9 mouse cellular contexts compared by ENCODE assay signal in the genomic region with DNA sequence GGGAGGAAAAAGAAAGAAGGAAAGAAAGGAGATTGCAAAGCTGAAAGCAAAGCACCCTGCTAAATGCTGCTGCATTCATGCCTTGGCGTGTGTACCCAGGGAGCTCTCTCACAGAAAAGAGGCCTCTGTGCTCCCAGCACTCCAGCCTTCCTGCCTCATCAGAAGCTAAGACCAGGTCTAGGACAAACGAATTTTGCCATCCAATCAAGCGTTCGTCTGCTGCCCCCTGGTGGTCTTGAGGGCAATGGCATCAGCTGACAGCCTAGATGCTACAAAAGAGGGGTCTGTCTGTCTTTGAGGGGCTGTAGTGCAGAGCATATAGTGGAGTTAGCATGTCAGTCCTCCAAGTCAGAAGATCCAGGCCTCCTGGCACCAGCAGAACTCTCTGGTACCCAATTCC. TPM values are rescaled to one million over a fixed set of nuclear protein-coding genes. Genes with fewer than 3 reads are reported as not detected.
DNase-seq lines count a peak whose midpoint lies in the region; ATAC-seq and TF ChIP-seq lines count a peak whose summit lies in the region.
"Had no signal": no experiment of that assay in that cellular context is flagged by ENCODE, and none has a peak within 500 bp of the region (broad histone marks: within the 10 kb centered on the region; RNA-seq: fewer than 3 reads in every experiment).

No protein-coding gene starts in this region.

- TF ChIP-seq EP300 in MEL (IDR thresholded peaks at IDR 0.05; ENCODE audit: low read depth in 1 of 2, low read length in 2 of 2): no peak

- no peaks in the 10 kb centered on the region for H3K27me3 ChIP-seq in MEL (ENCODE audit: control insufficient read depth in 1 of 2, insufficient read depth in 2 of 2, low read length in 2 of 2)
- H3K27me3 ChIP-seq in forebrain, embryonic 12.5 days: no peaks in the 10 kb centered on the region
- H3K27me3 ChIP-seq: lung, embryonic 15.5 days had no signal

- H3K9ac ChIP-seq in MEL (ENCODE audit: control insufficient read depth, low read depth, low read length, poor library complexity, severe bottlenecking): no peak overlapping the region
- H3K9ac ChIP-seq in forebrain, embryonic 12.5 days: no peak overlapping the region
- H3K9ac ChIP-seq: lung, embryonic 15.5 days had no signal

- H3K79me2 ChIP-seq in MEL (ENCODE audit: control insufficient read depth, insufficient read depth, low read length, poor library complexity): peaks cover 14% of the 10 kb centered on the region

- DNase-seq in MEL (ENCODE audit: low read depth, low spot score): peak; percentile 88
- DNase-seq in c-Kit-positive CD71-positive TER-119-negative erythroid progenitor cells, embryonic 14.5 days (ENCODE audit: low read depth): peak; percentile 80
- peak; percentile 90 for DNase-seq in heart, postnatal 4 days
- peak; percentile 73 for DNase-seq in layer of hippocampus, adult 9-10 months (ENCODE audit: low spot score)
- DNase-seq in lung, postnatal 25 days (ENCODE audit: low spot score): peak; percentile 86
- peak; percentile 84 for DNase-seq in retina, postnatal 7 days (ENCODE audit: low read depth, low spot score)
- DNase-seq in thymus, postnatal 36 days: peak; percentile 83 to 85

- peaks cover 0 to 4% of the 10 kb centered on the region in 2 experiments; a peak in 1 of 4 replicates for H3K36me3 ChIP-seq in MEL (ENCODE audit: control insufficient read depth in 1 of 2, insufficient read depth in 2 of 2, low read length in 2 of 2)
- H3K36me3 ChIP-seq in forebrain, embryonic 12.5 days (replicated peaks): no peaks in the 10 kb centered on the region
- H3K36me3 ChIP-seq: lung, embryonic 15.5 days had no signal

- no peaks in the 10 kb centered on the region for H3K9me3 ChIP-seq in MEL (replicated peaks; ENCODE audit: insufficient read depth, low read length)
- no peaks in the 10 kb centered on the region for H3K9me3 ChIP-seq in forebrain, embryonic 12.5 days
- H3K9me3 ChIP-seq: lung, embryonic 15.5 days had no signal

- H3K4me2 ChIP-seq in forebrain, embryonic 12.5 days: no peak overlapping the region

- TF ChIP-seq CTCF in MEL (IDR thresholded peaks at IDR 0.05 in 2 of 3, conservative IDR thresholded peaks at IDR 0.05 in 1 of 3; ENCODE audit: control insufficient read depth in 1 of 3, insufficient read depth in 1 of 3, low read depth in 2 of 3, low read length in 3 of 3, poor library complexity in 1 of 3, severe bottlenecking in 1 of 3): peak; percentile 97 to 99 (median 97)

- ATAC-seq in forebrain, embryonic 12.5 days (ENCODE audit: low FRiP score): no peak; the same call in 1 of the 2 replicates

- TF ChIP-seq RAD21 in MEL (IDR thresholded peaks at IDR 0.05; ENCODE audit: low read depth, low read length): peak; percentile 99

- under 1% methylated on average over 4 of the region's 4 CpGs for WGBS in forebrain, embryonic 12.5 days

- no peak overlapping the region for H3K4me3 ChIP-seq in MEL (ENCODE audit: control insufficient read depth in 1 of 2, insufficient read depth in 1 of 2, low read depth in 2 of 2, low read length in 2 of 2)
- H3K4me3 ChIP-seq in forebrain, embryonic 12.5 days (replicated peaks): no peak overlapping the region
- H3K4me3 ChIP-seq: lung, embryonic 15.5 days had no signal

- H3K4me1 ChIP-seq in MEL (ENCODE audit: control insufficient read depth in 1 of 2, insufficient read depth in 2 of 2, low read length in 2 of 2): peaks cover 2 to 3% of the 10 kb centered on the region in 2 experiments; a peak in 3 of 4 replicates
- H3K4me1 ChIP-seq in forebrain, embryonic 12.5 days: peaks cover 40% of the 10 kb centered on the region

- H3K27ac ChIP-seq in MEL (ENCODE audit: control insufficient read depth, low read depth, low read length): no peak overlapping the region
- peak overlapping the region; percentile 33; the same call in 1 of the 2 replicates for H3K27ac ChIP-seq in forebrain, embryonic 12.5 days
- H3K27ac ChIP-seq: lung, embryonic 15.5 days had no signal

- no peak for TF ChIP-seq POLR2A in MEL (IDR thresholded peaks at IDR 0.05; ENCODE audit: control insufficient read depth in 1 of 2, insufficient read depth in 1 of 2, low read depth in 1 of 2, low read length in 2 of 2, poor library complexity in 1 of 2)

TF ChIP-seq in MEL, 35 proteins besides CTCF, POLR2A, EP300 and RAD21:
- TF ChIP-seq CHD1 (IDR thresholded peaks at IDR 0.05; ENCODE audit: low read depth, low read length) (no peak), MAX (IDR thresholded peaks at IDR 0.05; ENCODE audit: low read length) (no peak), ZMIZ1 (IDR thresholded peaks at IDR 0.05; ENCODE audit: low read depth, low read length) (no peak), SMC3 (IDR thresholded peaks at IDR 0.05; ENCODE audit: low read depth, low read length) (peak; percentile 100), USF1 (IDR thresholded peaks at IDR 0.05; ENCODE audit: low read depth, low read length) (no peak), UBTF (IDR thresholded peaks at IDR 0.05; ENCODE audit: borderline replicate concordance, insufficient read depth, low read depth, low read length) (no peak), JUND (IDR thresholded peaks at IDR 0.05; ENCODE audit: low read depth, low read length) (no peak), ETS1 (IDR thresholded peaks at IDR 0.05; ENCODE audit: low read depth, low read length) (no peak), ZKSCAN1 (IDR thresholded peaks at IDR 0.05; ENCODE audit: low read depth, low read length) (no peak), HCFC1 (IDR thresholded peaks at IDR 0.05; ENCODE audit: low read depth, low read length) (0 out of 2 replicates have a peak, but pooled peaks have one; percentile 30), CHD2 (IDR thresholded peaks at IDR 0.05; ENCODE audit: low read length) (no peak), NRF1 (IDR thresholded peaks at IDR 0.05; ENCODE audit: insufficient read depth, low read depth, low read length, poor library complexity, severe bottlenecking) (no peak), BHLHE40 (IDR thresholded peaks at IDR 0.05; ENCODE audit: borderline replicate concordance, low read depth, low read length) (no peak), MEF2A (IDR thresholded peaks at IDR 0.05; ENCODE audit: extremely low read depth, insufficient replicate concordance, low read depth, low read length, poor library complexity, severe bottlenecking) (no peak), MYC (IDR thresholded peaks at IDR 0.05; ENCODE audit: low read depth, low read length) (no peak), ZNF384 (IDR thresholded peaks at IDR 0.05; ENCODE audit: low read depth, low read length) (0 out of 2 replicates have a peak, but pooled peaks have one; percentile 7), ELF1 (IDR thresholded peaks at IDR 0.05; ENCODE audit: low read depth, low read length) (0 out of 2 replicates have a peak, but pooled peaks have one; percentile 31), KAT2A (conservative IDR thresholded peaks at IDR 0.05; ENCODE audit: low read depth, low read length) (no peak), USF2 (IDR thresholded peaks at IDR 0.05; ENCODE audit: borderline replicate concordance in 1 of 2, insufficient read depth in 1 of 2, low read depth in 1 of 2, low read length in 2 of 2) (no peak), NELFE (IDR thresholded peaks at IDR 0.05; ENCODE audit: low read depth, low read length) (no peak), E2F4 (IDR thresholded peaks at IDR 0.05; ENCODE audit: borderline replicate concordance, low read depth, low read length) (no peak), GATA1 (IDR thresholded peaks at IDR 0.05; ENCODE audit: low read depth, low read length) (no peak), MYB (IDR thresholded peaks at IDR 0.05; ENCODE audit: low read depth, low read length) (no peak), SIN3A (IDR thresholded peaks at IDR 0.05; ENCODE audit: low read length) (peak; percentile 77), MAZ (IDR thresholded peaks at IDR 0.05; ENCODE audit: low read depth, low read length) (0 out of 2 replicates have a peak, but pooled peaks have one; percentile 35), POLR2AphosphoS2 (IDR thresholded peaks at IDR 0.05; ENCODE audit: low read length) (no peak), TBP (IDR thresholded peaks at IDR 0.05; ENCODE audit: low read depth, low read length) (peak; percentile 52), GABPA (IDR thresholded peaks at IDR 0.05; ENCODE audit: low read depth, low read length) (no peak), MAFK (IDR thresholded peaks at IDR 0.05; ENCODE audit: borderline replicate concordance, low read depth, low read length) (no peak), MXI1 (IDR thresholded peaks at IDR 0.05; ENCODE audit: low read depth, low read length) (peak; percentile 77), TAL1 (IDR thresholded peaks at IDR 0.05; ENCODE audit: low read length) (no peak), RCOR1 (IDR thresholded peaks at IDR 0.05; ENCODE audit: low read depth, low read length) (no peak), POLR2AphosphoS5 (IDR thresholded peaks at IDR 0.05; ENCODE audit: borderline replicate concordance, low read depth, low read length) (no peak), TCF12 (IDR thresholded peaks at IDR 0.05; ENCODE audit: low read depth, low read length) (no peak), ZC3H11A (IDR thresholded peaks at IDR 0.05; ENCODE audit: low read depth, low read length) (peak; percentile 100)

RNA-seq across cellular contexts. Expression of a gene that starts 1.2 kb away (rescaled TPM):
- 7.4 and 8.8 TPM in 2 replicates for total RNA-seq in MEL (2012; rRNA removed)
- polyA plus RNA-seq in MEL (2012; ENCODE audit: insufficient read depth in 1 of 2, insufficient read length in 2 of 2, low read depth in 1 of 2, low replicate concordance in 2 of 2, missing spikeins in 1 of 2): 10 to 100 TPM in 1 of 2 experiments, not detected in 1; 15.9 TPM
- 15.0 and 17.2 TPM in 2 replicates for polyA plus RNA-seq in forebrain, embryonic 12.5 days (2016; fragmentation: Nextera tagmentation; extraction: Ambion mirVana)
- total RNA-seq in heart, postnatal 4 days (2021): 10 to 100 TPM; 13.3 to 14.8 TPM

RNA-seq across cellular contexts. Expression of a gene that starts 14.1 kb away (rescaled TPM):
- 0.31 and 0.72 TPM in 2 replicates for total RNA-seq in MEL (2012; rRNA removed)
- polyA plus RNA-seq in MEL (2012; ENCODE audit: insufficient read depth in 1 of 2, insufficient read length in 2 of 2, low read depth in 1 of 2, low replicate concordance in 2 of 2, missing spikeins in 1 of 2): 1 to 10 TPM in 1 of 2 experiments, not detected in 1; 2.9 TPM
- polyA plus RNA-seq in forebrain, embryonic 12.5 days (2016; fragmentation: Nextera tagmentation; extraction: Ambion mirVana): 16.4 and 18.4 TPM in 2 replicates
- 1 to 10 TPM in 1 of 2 experiments, under 1 TPM in 1; 0.90 to 1.1 TPM for total RNA-seq in heart, postnatal 4 days (2021)
